Mouse (Mus musculus) limb, embryonic 14.5 days (tissue): ENCODE measurements around the gene Hsd3b7. TPM values are rescaled to one million over a fixed set of nuclear protein-coding genes. Genes with fewer than 3 reads are reported as not detected.
"Not testable (repeated sequence)": the region's sequence is repeated elsewhere in the genome, so short reads cannot be mapped to it uniquely, and the experiment has no call there.

ENCODE experiments used
- ATAC-seq: fragments of 200-750 bp; cut with Nextera tagmentation; 2 replicates; pipeline ENCODE4 v1.8.0; 2017; ENCODE audit warnings: low read depth, moderate number of reproducible peaks, moderate TSS enrichment; ENCODE audit not compliant: low FRiP score
- DNase-seq: peaks from one replicate; pipeline ENCODE4 v3.0.0-alpha.2; 2015; ENCODE audit warnings: low spot score
- H3K27ac ChIP-seq: fragments of 300-500 bp; sonication (generic); replicated peaks from 2 replicates; pipeline ENCODE4 v1.5.1; 2014; ENCODE audit warnings: low read depth, mild to moderate bottlenecking, low read length, moderate library complexity, mixed read lengths
- H3K27me3 ChIP-seq: fragments of 300-500 bp; sonication (generic); 2 replicates; pipeline ENCODE4 v1.6.1; 2014; ENCODE audit warnings: low read length, mixed read lengths; ENCODE audit not compliant: control insufficient read depth, insufficient read depth
- H3K36me3 ChIP-seq: fragments of 300-500 bp; sonication (generic); 2 replicates; pipeline ENCODE4 v1.6.1; 2014; ENCODE audit warnings: mild to moderate bottlenecking, low read length, moderate library complexity, mixed read lengths; ENCODE audit not compliant: control insufficient read depth, insufficient read depth
- H3K4me1 ChIP-seq: fragments of 300-500 bp; sonication (generic); 2 replicates; pipeline ENCODE4 v1.6.1; 2014; ENCODE audit warnings: antibody characterized with exemption, low read length, mixed read lengths; ENCODE audit not compliant: control insufficient read depth, insufficient read depth
- H3K4me2 ChIP-seq: fragments of 300-500 bp; sonication (generic); replicated peaks from 2 replicates; pipeline ENCODE4 v1.6.1; 2014; ENCODE audit warnings: low read depth, mild to moderate bottlenecking, low read length, moderate library complexity; ENCODE audit not compliant: severe bottlenecking
- H3K4me3 ChIP-seq: fragments of 300-500 bp; sonication (generic); replicated peaks from 2 replicates; pipeline ENCODE4 v1.5.1; 2014; ENCODE audit warnings: low read length
- H3K9ac ChIP-seq: fragments of 300-500 bp; sonication (generic); 2 replicates; pipeline ENCODE4 v1.6.1; 2014; ENCODE audit warnings: mild to moderate bottlenecking, low read depth, low read length, moderate library complexity; ENCODE audit not compliant: severe bottlenecking
- H3K9me3 ChIP-seq: fragments of 300-500 bp; sonication (generic); 2 replicates; pipeline ENCODE4 v1.6.1; 2016; ENCODE audit warnings: low read length; ENCODE audit not compliant: control insufficient read depth
- POLR2A ChIP-seq: fragments of 200-500 bp; IDR thresholded peaks from 2 replicates; pipeline ENCODE4 v1.8.0; 2012; ENCODE audit warnings: inconsistent platforms, mild to moderate bottlenecking, moderate library complexity, borderline replicate concordance; ENCODE audit not compliant: insufficient read depth, insufficient read length; ENCODE audit errors: extremely low read depth
- WGBS: fragments of 180-500 bp; shearing (Covaris S2); extraction: QIAGEN DNeasy Blood & Tissue Kit; methylation state at CpG from one replicate; pipeline ENCODE4 v1.1.7; 2014; 5-methylcytosine and 5-hydroxymethylcytosine counted together
- polyA plus RNA-seq, 2 experiments: library from polyadenylated mRNA; depleted of rRNA in 1 of 2; stranded (reverse) in 1 of 2; unstranded in 1 of 2; fragments of >200 nt; fragmentation: Nextera tagmentation in 1 of 2; extraction: Ambion mirVana in 1 of 2; gene quantifications; 2 replicates each; pipeline versions ENCODE4 v1.2.1 to v1.2.3; 2012 to 2014

Gene Hsd3b7
- polyA plus RNA-seq, 2 experiments = 14.3 to 28.0 TPM

DNA sequence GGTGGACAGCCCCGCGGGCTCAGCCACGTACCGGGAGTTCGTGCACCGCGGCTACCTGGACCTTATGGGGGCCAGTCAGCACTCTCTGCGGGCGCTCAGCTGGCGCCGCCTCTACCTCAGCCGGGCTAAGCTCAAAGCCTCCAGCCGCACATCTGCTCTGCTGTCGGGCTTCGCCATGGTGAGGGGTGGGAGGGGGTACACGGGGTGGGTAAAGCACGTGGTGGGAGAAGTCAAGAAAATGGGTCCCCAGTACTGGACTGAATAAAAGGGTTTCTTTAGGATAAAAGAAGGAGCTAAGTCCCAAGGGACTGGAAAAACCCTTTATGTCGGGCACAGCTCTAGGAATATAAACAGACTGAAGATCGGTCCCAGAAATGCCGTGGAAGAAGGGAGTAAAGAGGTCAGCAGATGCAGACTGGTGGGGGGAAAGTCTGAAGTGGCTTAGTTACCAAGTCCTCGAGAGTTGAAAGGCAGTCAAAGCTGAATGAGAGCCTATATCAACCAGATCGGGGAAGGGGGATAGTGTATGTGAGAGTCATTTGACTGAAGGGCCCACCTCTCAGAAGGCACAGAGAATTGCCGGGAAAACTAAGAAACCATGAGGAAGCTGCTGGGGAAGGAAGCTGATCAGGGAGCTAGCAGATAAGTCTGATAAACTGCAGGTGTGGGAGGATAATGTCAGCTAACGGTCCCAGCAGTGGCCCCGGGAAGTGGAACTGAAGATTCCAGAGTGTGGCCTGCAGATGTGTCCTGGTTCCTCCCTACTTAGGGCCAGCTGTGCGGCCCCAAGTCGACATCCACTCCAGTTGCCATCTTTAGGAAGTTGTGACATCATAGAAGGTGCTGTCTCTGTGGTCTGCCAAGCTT lies 30.1 kb upstream of the Hsd3b7 start:
- H3K36me3 ChIP-seq = peaks cover 33% of the 10 kb centered on the region
- H3K4me1 ChIP-seq = peaks cover 10% of the 10 kb centered on the region
- ATAC-seq (peak; percentile 5), DNase-seq (peak; percentile 47)
- TF ChIP-seq POLR2A = no peak
- peak overlapping the region; percentile 92 for H3K4me2 ChIP-seq
- H3K9ac ChIP-seq = peak overlapping the region; percentile 81
- H3K4me3 ChIP-seq = peak overlapping the region; percentile 70
- 2% methylated on average over 27 of the region's 27 CpGs for WGBS
- peak overlapping the region; percentile 94 for H3K27ac ChIP-seq
- no peaks in the 10 kb centered on the region for H3K9me3 ChIP-seq
- H3K27me3 ChIP-seq = no peaks in the 10 kb centered on the region

DNA sequence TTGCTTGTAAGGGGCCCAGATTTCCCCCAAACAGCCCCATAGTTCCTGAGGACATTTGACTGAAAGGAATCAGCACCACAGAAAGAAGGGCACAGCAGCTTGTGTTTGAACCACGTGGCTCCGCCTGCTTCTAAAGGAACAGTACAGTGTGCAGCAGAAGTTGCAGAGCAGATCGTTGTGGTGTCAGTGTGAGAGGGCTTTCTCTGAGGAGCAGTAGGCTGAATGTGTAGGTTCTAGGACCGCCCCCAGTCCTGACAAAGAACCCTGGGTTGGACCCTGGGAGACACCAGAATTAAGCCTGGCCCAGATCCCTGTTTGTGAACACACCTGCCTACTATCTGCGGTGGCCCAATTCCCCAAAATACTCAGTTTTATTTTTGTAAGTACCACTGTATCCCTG lies 29.1 kb upstream of the Hsd3b7 start:
- ATAC-seq (no peak), DNase-seq (no peak)
- no peak for TF ChIP-seq POLR2A
- Histone ChIP-seq H3K4me3 (peak overlapping the region; percentile 70; the same call in 1 of the 2 replicates), H3K4me1 (peaks cover 12% of the 10 kb centered on the region), H3K4me2 (peak overlapping the region; percentile 92), H3K27me3 (no peaks in the 10 kb centered on the region), H3K27ac (0 out of 2 replicates have a peak overlapping the region, but pooled peaks have one; percentile 1), H3K9ac (no peak overlapping the region), H3K36me3 (peaks cover 23% of the 10 kb centered on the region), H3K9me3 (no peaks in the 10 kb centered on the region)
- WGBS = 68% methylated on average over 5 of the region's 5 CpGs

DNA sequence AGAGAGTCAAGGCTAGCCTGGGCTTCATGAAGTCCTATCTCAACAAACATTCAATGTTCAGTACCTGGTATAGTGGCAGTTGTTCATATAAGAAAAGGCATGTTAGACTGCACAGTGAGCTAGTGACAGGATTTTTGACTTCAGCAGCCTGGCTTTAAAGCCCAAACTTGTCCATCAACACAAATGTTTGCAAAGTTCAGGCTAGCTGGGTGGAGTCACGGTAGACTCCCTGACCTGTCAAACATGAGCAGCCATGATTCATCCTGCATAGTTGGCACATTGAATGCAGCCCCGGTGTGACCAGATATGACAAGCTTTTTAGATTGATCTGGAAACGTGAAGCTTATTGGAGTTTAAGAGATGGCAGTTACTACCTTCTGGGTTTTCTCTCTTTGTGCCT lies 28.3 kb upstream of the Hsd3b7 start:
- no peaks in the 10 kb centered on the region for H3K9me3 ChIP-seq
- H3K4me1 ChIP-seq = peaks cover 12% of the 10 kb centered on the region
- H3K27ac ChIP-seq = no peak overlapping the region
- TF ChIP-seq POLR2A = no peak
- no peaks in the 10 kb centered on the region for H3K27me3 ChIP-seq
- DNase-seq (no peak), ATAC-seq (no peak)
- peaks cover 16% of the 10 kb centered on the region for H3K36me3 ChIP-seq
- 74% methylated on average over 3 of the region's 3 CpGs for WGBS
- no peak overlapping the region for H3K4me3 ChIP-seq
- no peak overlapping the region for H3K4me2 ChIP-seq
- no peak overlapping the region for H3K9ac ChIP-seq

DNA sequence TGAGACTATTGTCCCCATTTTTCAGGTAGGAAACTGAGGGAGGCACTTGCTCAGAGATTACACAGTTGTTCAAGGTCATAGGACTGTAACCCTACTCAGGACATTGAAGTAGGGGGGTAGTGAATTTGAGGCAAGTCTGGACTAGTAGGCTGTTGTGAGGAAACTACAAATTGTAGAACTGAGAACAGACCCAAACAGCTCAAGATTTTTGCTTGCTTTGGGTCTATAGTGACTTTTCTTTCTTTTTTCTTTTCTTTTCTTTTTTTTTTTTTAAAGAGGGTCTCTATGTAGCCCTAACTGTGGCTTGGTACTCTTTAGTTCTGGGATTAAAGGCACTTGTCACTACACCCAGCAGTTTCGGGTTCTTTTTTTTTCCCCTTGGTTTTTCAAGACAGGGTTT lies 27.8 kb upstream of the Hsd3b7 start:
- no peak for ATAC-seq
- 95% methylated on average over 1 of the region's 1 CpGs for WGBS

DNA sequence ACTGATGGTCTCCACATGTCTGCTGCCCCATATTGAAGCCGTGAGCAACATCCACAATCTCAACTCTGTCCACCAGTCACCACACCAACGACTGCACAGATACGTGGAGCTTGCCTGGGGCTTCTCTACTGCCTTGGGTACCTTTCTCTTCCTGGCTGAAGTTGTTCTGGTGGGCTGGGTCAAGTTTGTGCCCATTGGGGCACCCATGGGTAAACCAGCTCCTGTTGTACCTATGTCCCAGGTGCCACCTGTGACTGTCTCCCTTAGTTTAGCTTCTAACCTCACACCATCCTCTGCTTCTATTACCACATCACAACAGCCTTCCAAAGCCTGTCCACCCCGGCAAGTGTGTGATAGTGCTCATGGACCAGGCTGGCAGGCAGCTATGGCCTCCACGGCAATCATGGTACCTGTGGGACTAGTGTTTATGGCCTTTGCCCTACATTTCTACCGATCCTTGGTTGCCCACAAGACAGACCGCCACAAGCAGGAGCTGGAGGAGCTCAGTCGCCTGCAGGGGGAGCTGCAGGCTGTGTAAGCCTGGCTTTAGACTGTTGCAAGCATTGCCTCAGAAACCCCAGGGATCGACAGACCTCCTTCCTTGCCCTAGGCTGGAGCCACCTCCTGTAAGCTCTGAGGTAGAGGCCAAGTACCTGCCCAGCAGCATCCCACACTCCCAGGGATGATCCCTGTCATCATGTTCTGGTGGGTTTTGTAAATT lies 26.6 kb upstream of the Hsd3b7 start:
- DNase-seq (peak; percentile 51), ATAC-seq (no peak)
- peaks cover 2% of the 10 kb centered on the region for H3K36me3 ChIP-seq
- 37% methylated on average over 9 of the region's 9 CpGs for WGBS
- no peak overlapping the region for H3K9ac ChIP-seq
- no peak overlapping the region for H3K27ac ChIP-seq
- H3K27me3 ChIP-seq = no peaks in the 10 kb centered on the region
- no peak overlapping the region for H3K4me3 ChIP-seq
- H3K4me2 ChIP-seq = no peak overlapping the region
- no peak for TF ChIP-seq POLR2A
- peaks cover 16% of the 10 kb centered on the region for H3K4me1 ChIP-seq
- no peaks in the 10 kb centered on the region for H3K9me3 ChIP-seq

More for the DNA sequence above, 27.8 kb upstream of the Hsd3b7 start:
- no peak for TF ChIP-seq POLR2A
- H3K27ac ChIP-seq = no peak overlapping the region
- no peak overlapping the region for H3K4me2 ChIP-seq
- DNase-seq = no peak
- no peak overlapping the region for H3K4me3 ChIP-seq
- peaks cover 11% of the 10 kb centered on the region for H3K36me3 ChIP-seq
- no peaks in the 10 kb centered on the region for H3K9me3 ChIP-seq
- no peaks in the 10 kb centered on the region for H3K27me3 ChIP-seq
- peaks cover 12% of the 10 kb centered on the region for H3K4me1 ChIP-seq
- H3K9ac ChIP-seq = no peak overlapping the region

DNA sequence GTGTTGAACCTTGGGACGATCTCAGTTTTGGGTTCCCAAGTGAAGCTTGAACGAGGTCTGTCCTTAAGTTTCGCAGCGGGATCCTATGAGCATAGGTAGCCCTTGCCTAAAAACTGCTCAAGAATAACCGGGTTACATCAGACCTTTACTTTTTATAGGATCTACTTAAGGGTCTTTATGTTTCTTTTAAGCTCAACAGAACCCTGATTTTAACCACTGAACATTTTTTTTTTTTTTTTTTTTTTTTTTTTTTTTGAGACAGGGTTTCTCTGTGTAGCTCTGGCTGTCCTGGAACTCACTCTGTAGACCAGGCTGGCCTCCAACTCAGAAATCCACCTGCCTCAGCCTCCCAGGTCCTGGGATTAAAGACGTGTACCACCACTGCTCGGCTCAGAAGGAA lies 24.6 kb upstream of the Hsd3b7 start:
- Histone ChIP-seq H3K4me2 (peak overlapping the region; percentile 74), H3K9ac (peak overlapping the region; percentile 92), H3K36me3 (peaks cover 21% of the 10 kb centered on the region), H3K4me1 (peaks cover 13% of the 10 kb centered on the region), H3K27ac (peak overlapping the region; percentile 96), H3K4me3 (peak overlapping the region; percentile 94)
- H3K9me3 ChIP-seq, H3K27me3 ChIP-seq, ATAC-seq, DNase-seq: not testable (repeated sequence)
- 66% methylated on average over 7 of the region's 7 CpGs for WGBS
